Mouse (Mus musculus) adrenal gland, postnatal 0 days (tissue): ENCODE results near the gene Agmat. TPM values are rescaled to one million over a fixed set of nuclear protein-coding genes. Genes with fewer than 3 reads are reported as not detected.

Experiments
- polyA plus RNA-seq: library from polyadenylated mRNA; unstranded; fragments of >200 nt; fragmentation: Nextera tagmentation; extraction: Ambion mirVana; gene quantifications from 2 replicates; pipeline ENCODE4 v1.2.1, GENCODE M21; 2015

Agmat gene
- polyA plus RNA-seq: 7.0 and 7.7 TPM in 2 replicates

GRCm38 (mm10) chr4:141746578-141747346 lies at the start of gene Agmat:
Gene Agmat (plus strand): TSS chr4:141746672.

GRCm38 (mm10) chr4:141722731-141723672 lies 23.5 kb upstream of the Agmat start, which contains the start of gene Ddi2:
Gene Ddi2 (minus strand): TSS chr4:141723419.

GRCm38 (mm10) chr4:141790524-141790990 lies 44.1 kb downstream of the Agmat start, which contains the start of gene Dnajc16:
Gene Dnajc16 (minus strand): TSS chr4:141790931.

GRCm38 (mm10) chr4:141793282-141794151 lies 47.0 kb downstream of the Agmat start, which contains the start of gene Casp9:
Gene Casp9 (plus strand): TSS chr4:141793612.

Other genes starting within 250 kb of the Agmat start
- 4.6 and 6.5 TPM in 2 replicates for gene Spen, start 208.1 kb upstream of the Agmat start, polyA plus RNA-seq
- gene Fblim1, start 140.6 kb upstream of the Agmat start, polyA plus RNA-seq: 22.7 and 34.9 TPM in 2 replicates
- 1.8 and 2.6 TPM in 2 replicates for gene Tmem82, start 128.0 kb upstream of the Agmat start, polyA plus RNA-seq
- gene Slc25a34, start 122.9 kb upstream of the Agmat start, polyA plus RNA-seq: 1.5 and 2.2 TPM in 2 replicates
- 5.7 and 7.2 TPM in 2 replicates for gene Plekhm2, start 81.8 kb upstream of the Agmat start, polyA plus RNA-seq
- not detected in 2 replicates for gene Rsc1a1, start 61.1 kb upstream of the Agmat start, polyA plus RNA-seq
- gene Ddi2, start 23.3 kb upstream of the Agmat start, polyA plus RNA-seq: 9.7 and 17.0 TPM in 2 replicates
- 3.3 and 5.2 TPM in 2 replicates for gene Dnajc16, start 44.3 kb downstream of the Agmat start, polyA plus RNA-seq
- gene Casp9, start 46.9 kb downstream of the Agmat start, polyA plus RNA-seq: 13.7 and 20.1 TPM in 2 replicates
- 0.12 and 0.39 TPM in 2 replicates for gene Cela2a, start 79.5 kb downstream of the Agmat start, polyA plus RNA-seq
- not detected in 2 replicates for gene Ctrc, start 99.7 kb downstream of the Agmat start, polyA plus RNA-seq
- 45.3 and 51.3 TPM in 2 replicates for gene Efhd2, start 128.2 kb downstream of the Agmat start, polyA plus RNA-seq